Mouse (Mus musculus) brown adipose tissue, adult 24 weeks (tissue): ENCODE measurements around the gene Gpr150. TPM values are rescaled to one million over a fixed set of nuclear protein-coding genes. Genes with fewer than 3 reads are reported as not detected.
A peak's percentile ranks its signal among the peaks of the same experiment; 100 is the strongest.

Experiments
- H3K27ac ChIP-seq: fragments of 200-500 bp; replicated peaks from 2 replicates; pipeline ENCODE4 v1.5.1; 2012; ENCODE audit warnings: low read depth, mild to moderate bottlenecking, low read length
- H3K4me1 ChIP-seq: fragments of 200-500 bp; 2 replicates; pipeline ENCODE4 v1.6.1; 2012; ENCODE audit warnings: low read length, mixed read lengths; ENCODE audit not compliant: control insufficient read depth, insufficient read depth, insufficient read length
- H3K4me3 ChIP-seq: fragments of 200-500 bp; 2 replicates; pipeline ENCODE4 v1.5.1; 2012; ENCODE audit warnings: low read depth, mild to moderate bottlenecking, low read length, moderate library complexity; ENCODE audit not compliant: insufficient read depth
- polyA plus RNA-seq: library from polyadenylated mRNA; stranded (reverse); fragments of >200 nt; gene quantifications from 2 replicates; pipeline ENCODE4 v1.2.4, GENCODE M21; 2012; ENCODE audit not compliant: missing spikeins, insufficient read depth, insufficient read length

Gpr150 gene
- polyA plus RNA-seq, 1 experiment = not detected

DNA sequence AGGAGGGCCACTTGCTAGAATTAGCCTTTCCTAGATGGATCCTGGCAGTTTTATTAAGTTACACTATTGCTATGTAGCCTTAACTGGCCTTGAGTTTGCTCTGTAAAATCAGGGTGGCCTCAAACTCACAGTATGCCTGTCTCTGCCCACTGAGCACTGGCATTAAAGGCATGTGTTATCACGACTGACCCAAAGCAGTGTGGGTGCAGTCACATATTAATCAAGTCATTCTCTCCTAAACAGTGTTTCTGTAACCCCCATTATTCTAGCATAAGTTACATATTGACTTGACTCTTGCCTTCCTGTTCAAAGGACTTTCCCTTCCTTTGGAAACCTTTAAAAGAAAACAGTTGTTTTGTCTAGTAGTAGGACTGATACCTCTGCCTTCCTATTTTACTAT lies 14.3 kb downstream of the Gpr150 start:
- no peak overlapping the region for H3K27ac ChIP-seq
- no peaks in the 10 kb centered on the region for H3K4me1 ChIP-seq
- no peak overlapping the region for H3K4me3 ChIP-seq

DNA sequence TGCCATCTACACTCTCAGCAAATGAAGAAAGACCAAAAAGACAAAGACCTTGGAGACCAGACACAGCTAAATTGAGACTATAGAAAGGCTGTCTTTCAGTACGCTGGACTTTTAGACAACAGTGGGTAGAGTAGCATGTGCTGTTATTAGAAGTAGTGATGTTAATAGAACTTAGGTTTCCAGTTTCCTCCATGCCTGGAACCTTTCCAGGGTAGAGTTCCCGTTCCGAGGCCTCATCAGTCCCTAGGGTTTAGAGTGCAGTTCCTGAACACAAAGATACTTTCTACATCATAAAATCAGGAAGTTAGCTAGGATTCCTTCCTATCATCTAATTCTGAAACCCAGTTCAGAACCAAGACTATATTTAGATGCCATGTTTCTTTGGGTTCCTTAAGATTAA lies 32.2 kb downstream of the Gpr150 start:
- no peak overlapping the region for H3K4me3 ChIP-seq
- H3K4me1 ChIP-seq = no peaks in the 10 kb centered on the region
- no peak overlapping the region for H3K27ac ChIP-seq

DNA sequence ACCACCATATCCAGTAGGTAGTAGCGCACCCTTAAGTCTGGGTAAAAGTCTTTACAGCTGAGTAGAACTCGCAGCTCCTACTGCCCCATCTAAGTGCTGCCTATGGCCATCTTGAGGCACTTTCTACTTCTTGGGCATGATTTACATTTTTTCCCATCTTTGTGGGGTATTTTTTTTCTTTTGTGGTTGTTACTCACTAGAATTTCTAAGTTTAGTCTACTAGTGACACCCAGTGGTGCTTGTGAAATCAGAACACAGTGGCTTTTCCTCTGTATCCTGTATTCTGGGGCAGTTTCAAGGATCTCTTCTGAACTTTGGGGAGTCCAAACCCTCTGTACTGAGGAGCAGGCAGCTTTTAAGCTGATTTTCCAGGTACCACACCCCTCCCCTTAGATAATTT lies 35.0 kb downstream of the Gpr150 start:
- H3K27ac ChIP-seq = no peak overlapping the region
- H3K4me1 ChIP-seq = no peaks in the 10 kb centered on the region
- no peak overlapping the region for H3K4me3 ChIP-seq

DNA sequence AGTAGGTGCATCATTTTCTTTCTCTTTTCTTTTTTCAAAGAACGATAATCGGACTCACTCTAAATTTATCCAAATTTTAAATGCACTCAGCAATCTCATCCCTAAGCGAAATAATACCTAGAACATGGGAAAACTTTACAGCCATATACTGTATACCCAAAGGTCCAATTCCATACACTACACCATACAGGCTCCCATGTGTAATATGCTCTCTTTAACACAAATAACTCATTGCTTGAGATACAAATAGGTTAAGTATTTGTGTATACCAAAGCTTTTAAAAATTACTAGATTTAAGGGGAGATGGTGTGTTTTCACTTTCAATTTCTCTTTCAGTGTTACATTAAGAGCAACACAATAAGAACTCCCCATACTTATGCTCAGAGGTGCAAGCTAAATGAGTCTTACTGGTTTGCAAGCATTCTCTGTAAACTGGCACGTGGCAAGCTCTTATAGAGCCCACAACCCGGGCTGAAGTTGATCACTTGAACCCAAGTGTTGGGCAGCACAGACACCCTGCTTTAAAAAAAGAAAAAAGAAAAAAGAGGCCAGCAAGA lies 37.9 kb downstream of the Gpr150 start:
- Histone ChIP-seq H3K4me3 (peak overlapping the region; percentile 80), H3K27ac (peak overlapping the region; percentile 82), H3K4me1 (no peaks in the 10 kb centered on the region)

DNA sequence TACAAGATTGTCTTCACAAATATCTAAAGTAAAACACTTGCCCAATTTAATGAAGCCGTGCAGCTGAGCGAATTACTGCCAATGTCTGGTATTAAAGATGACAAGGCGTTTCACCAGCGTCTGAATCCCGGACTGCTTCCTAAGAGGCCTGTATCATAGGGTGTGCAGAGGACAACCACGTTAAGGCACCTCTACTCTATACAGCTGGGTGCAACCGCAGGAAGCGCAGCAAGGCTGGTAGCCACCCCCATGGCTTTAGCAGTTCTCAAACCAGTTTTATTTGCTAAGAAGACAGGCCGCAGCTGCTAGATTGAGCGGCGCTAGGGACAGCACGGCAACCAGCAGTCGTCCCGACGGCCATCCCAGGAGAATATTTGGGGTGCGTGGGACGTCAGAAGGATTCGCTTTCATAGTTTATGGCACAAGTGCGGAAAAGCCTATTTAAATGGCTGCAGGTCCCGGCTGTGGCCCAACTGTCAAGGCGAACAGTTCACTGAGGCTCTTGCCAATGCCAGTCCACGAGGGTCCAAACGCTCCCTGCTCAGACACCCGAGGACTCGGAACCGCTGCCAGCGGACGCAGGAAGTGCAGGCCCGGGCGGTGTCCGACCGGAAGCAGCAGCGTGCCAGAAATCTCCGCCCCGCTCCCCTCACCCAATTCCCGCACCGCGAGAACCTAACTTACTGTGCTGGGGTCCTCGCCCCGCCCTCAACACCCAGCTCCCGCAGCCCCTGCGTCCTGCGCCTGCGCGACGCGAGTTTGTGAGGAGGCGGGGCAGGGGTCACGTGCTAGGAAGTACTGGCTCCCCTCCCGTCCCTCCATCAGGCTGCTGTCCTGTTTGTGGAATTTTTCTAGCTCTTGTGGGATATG lies 38.6 kb downstream of the Gpr150 start, which contains the start of gene Rfesd:
Gene Rfesd (minus strand): TSS at position 746 of the 870 bp plus-strand sequence.
- Histone ChIP-seq H3K4me1 (no peaks in the 10 kb centered on the region), H3K4me3 (peak within 1 kb of the TSS; percentile 80), H3K27ac (peak within 1 kb of the TSS; percentile 97)

DNA sequence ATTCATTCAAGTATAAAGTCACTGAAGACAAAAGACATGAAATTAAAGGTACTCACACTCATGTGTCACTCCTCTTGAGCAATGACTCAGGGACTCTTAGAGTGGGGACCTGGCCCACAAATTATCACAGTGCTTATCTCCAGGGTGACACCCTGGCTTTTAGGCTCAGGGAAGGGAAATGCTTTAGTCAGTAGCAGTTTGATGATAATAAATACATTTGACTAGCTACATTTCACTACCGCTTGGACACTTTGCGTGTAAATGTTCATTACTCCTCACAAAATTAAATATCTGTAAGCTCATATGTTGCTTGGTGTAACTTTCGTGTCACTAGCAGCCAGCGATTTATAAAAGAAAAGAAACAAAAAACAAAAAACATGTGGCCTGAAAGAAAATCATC lies 39.3 kb downstream of the Gpr150 start:
- Histone ChIP-seq H3K4me1 (no peaks in the 10 kb centered on the region), H3K27ac (peak overlapping the region; percentile 97), H3K4me3 (peak overlapping the region; percentile 80)

DNA sequence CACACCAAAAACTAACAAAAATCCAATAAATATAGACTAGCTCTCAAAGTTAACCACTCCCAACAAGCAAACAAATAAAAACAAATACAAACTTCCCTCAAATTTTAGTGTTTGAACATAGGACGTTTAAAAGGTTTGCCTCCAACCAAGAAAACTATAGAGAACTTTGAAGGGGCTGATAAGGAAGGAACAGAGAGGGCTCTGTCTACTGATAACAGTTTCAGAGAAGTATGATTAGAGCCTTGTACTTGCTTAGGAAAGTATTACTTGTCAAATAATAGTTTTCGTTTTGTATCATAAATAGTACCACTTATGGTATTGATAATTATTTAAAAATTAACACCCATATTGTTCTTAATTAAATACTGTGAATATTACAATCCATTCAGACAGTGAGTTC lies 42.3 kb downstream of the Gpr150 start:
- Histone ChIP-seq H3K4me3 (no peak overlapping the region), H3K27ac (no peak overlapping the region), H3K4me1 (no peaks in the 10 kb centered on the region)

Other genes with a start within 250 kb of the Gpr150 start
- 39.4 and 47.7 TPM in 2 replicates for gene Glrx, start 217.1 kb downstream of the Gpr150 start, polyA plus RNA-seq
- gene Rhobtb3, start 113.1 kb downstream of the Gpr150 start, polyA plus RNA-seq = 3.6 and 6.9 TPM in 2 replicates
- not detected in 2 replicates for gene Spata9, start 89.8 kb downstream of the Gpr150 start, polyA plus RNA-seq
- 46.9 and 79.7 TPM in 2 replicates for gene Rfesd, start 38.3 kb downstream of the Gpr150 start, polyA plus RNA-seq
- 8.3 and 9.4 TPM in 2 replicates for gene Arsk, start 41.7 kb upstream of the Gpr150 start, polyA plus RNA-seq
- 12.5 and 18.6 TPM in 2 replicates for gene Ttc37, start 41.7 kb upstream of the Gpr150 start, polyA plus RNA-seq
- not detected in 2 replicates for gene Fam81b, start 248.1 kb upstream of the Gpr150 start, polyA plus RNA-seq